Mouse (Mus musculus) ES-Bruce4 (cell line): ENCODE results near the gene Gm10282.

ENCODE experiments used
- CTCF ChIP-seq: IDR thresholded peaks from one replicate; pipeline ENCODE4 v1.8.1; 2011; ENCODE audit warnings: low read depth, low read length
- EP300 ChIP-seq: IDR thresholded peaks from 2 replicates; pipeline ENCODE4 v1.6.1; 2011; ENCODE audit warnings: low read depth, low read length; ENCODE audit not compliant: insufficient read depth
- POLR2A ChIP-seq: IDR thresholded peaks from one replicate; pipeline ENCODE4 v1.8.1; 2011; ENCODE audit warnings: low read length; ENCODE audit not compliant: insufficient read depth

DNA sequence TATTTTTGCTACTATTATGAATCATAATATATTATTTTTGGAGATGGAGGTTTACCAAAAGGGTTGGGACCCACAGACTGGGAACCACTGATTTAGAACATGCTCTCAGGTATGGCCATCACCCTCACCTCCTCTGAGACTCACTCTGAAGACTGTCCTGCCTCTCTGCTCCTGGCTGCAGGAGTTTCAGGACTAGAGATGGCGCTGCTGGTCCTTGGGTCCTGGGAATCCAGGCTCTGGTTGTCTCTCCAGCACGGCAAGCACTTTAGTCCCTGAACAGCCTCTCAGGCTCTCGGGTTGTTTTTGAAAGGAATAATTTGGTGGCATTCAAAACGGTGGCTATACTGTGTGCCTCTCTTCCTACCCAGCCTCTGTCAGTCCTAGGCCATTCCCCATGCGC, 43.2 kb downstream of the Gm10282 start:
- TF ChIP-seq POLR2A (no peak), CTCF (peak; percentile 74), EP300 (no peak)
